Mouse (Mus musculus): ENCODE measurements around the gene Glrx3. TPM values are rescaled to one million over a fixed set of nuclear protein-coding genes. Genes with fewer than 3 reads are reported as not detected.

Gene Glrx3
- 301 and 320 TPM in 2 replicates for polyA plus RNA-seq (2014; fragmentation: Nextera tagmentation; extraction: Ambion mirVana)

GRCm38 (mm10) chr7:137437440-137438178, at the start of gene Glrx3:
Gene Glrx3 (plus strand): TSS chr7:137437614.
- DNase-seq (ENCODE audit: low spot score) (peak; percentile 88), ATAC-seq (ENCODE audit: low FRiP score) (peak; percentile 94)
- Histone ChIP-seq H3K4me3 (replicated peaks; ENCODE audit: low read length) (peak within 1 kb of the TSS; percentile 91), H3K9me3 (ENCODE audit: control insufficient read depth, low read length) (no peaks in the 10 kb centered on the region), H3K4me2 (replicated peaks) (peak within 1 kb of the TSS; percentile 72), H3K36me3 (replicated peaks; ENCODE audit: control insufficient read depth, insufficient read depth) (no peaks in the 10 kb centered on the region), H3K4me1 (replicated peaks; ENCODE audit: control insufficient read depth, insufficient read depth, low read length) (peaks cover 13% of the 10 kb centered on the region), H3K27me3 (ENCODE audit: control insufficient read depth, insufficient read depth, low read length) (no peaks in the 10 kb centered on the region), H3K9ac (peak within 1 kb of the TSS; percentile 97), H3K27ac (peak within 1 kb of the TSS; percentile 89)
- under 1% methylated on average over 64 of the region's 69 CpGs for WGBS

GRCm38 (mm10) chr7:137387863-137388262, 49.6 kb upstream of the Glrx3 start:
- H3K4me1 ChIP-seq (replicated peaks; ENCODE audit: control insufficient read depth, insufficient read depth, low read length) = no peaks in the 10 kb centered on the region
- H3K4me2 ChIP-seq (replicated peaks) = no peak overlapping the region
- H3K36me3 ChIP-seq (replicated peaks; ENCODE audit: control insufficient read depth, insufficient read depth) = no peaks in the 10 kb centered on the region
- WGBS = 80% methylated on average over 5 of the region's 5 CpGs
- H3K27me3 ChIP-seq (ENCODE audit: control insufficient read depth, insufficient read depth, low read length) = no peaks in the 10 kb centered on the region
- DNase-seq (ENCODE audit: low spot score) (no peak), ATAC-seq (ENCODE audit: low FRiP score) (no peak)
- H3K4me3 ChIP-seq (replicated peaks; ENCODE audit: low read length) = no peak overlapping the region
- no peaks in the 10 kb centered on the region for H3K9me3 ChIP-seq (ENCODE audit: control insufficient read depth, low read length)
- H3K27ac ChIP-seq = no peak overlapping the region
- H3K9ac ChIP-seq = no peak overlapping the region

- Histone ChIP-seq H3K4me3 (replicated peaks; ENCODE audit: low read length) (no peak overlapping the region), H3K27me3 (ENCODE audit: control insufficient read depth, insufficient read depth, low read length) (no peaks in the 10 kb centered on the region), H3K36me3 (replicated peaks; ENCODE audit: control insufficient read depth, insufficient read depth) (no peaks in the 10 kb centered on the region), H3K27ac (no peak overlapping the region), H3K9ac (no peak overlapping the region), H3K4me1 (replicated peaks; ENCODE audit: control insufficient read depth, insufficient read depth, low read length) (no peaks in the 10 kb centered on the region), H3K4me2 (replicated peaks) (no peak overlapping the region), H3K9me3 (ENCODE audit: control insufficient read depth, low read length) (no peaks in the 10 kb centered on the region)
- WGBS = 86% methylated on average over 4 of the region's 4 CpGs
- no peak for ATAC-seq (ENCODE audit: low FRiP score)
- DNase-seq (ENCODE audit: low spot score) = no peak
These were observed 42.0 kb upstream of the Glrx3 start for GRCm38 (mm10) chr7:137395421-137395820.

- H3K36me3 ChIP-seq (replicated peaks; ENCODE audit: control insufficient read depth, insufficient read depth) = no peaks in the 10 kb centered on the region
These were observed 40.0 kb upstream of the Glrx3 start for GRCm38 (mm10) chr7:137397361-137397910.

GRCm38 (mm10) chr7:137398973-137399372, 38.4 kb upstream of the Glrx3 start:
- 95% methylated on average over 4 of the region's 4 CpGs for WGBS
- H3K4me1 ChIP-seq (replicated peaks; ENCODE audit: control insufficient read depth, insufficient read depth, low read length) = no peaks in the 10 kb centered on the region
- no peak for DNase-seq (ENCODE audit: low spot score)
- no peak overlapping the region for H3K4me2 ChIP-seq (replicated peaks)
- H3K36me3 ChIP-seq (replicated peaks; ENCODE audit: control insufficient read depth, insufficient read depth) = no peaks in the 10 kb centered on the region
- no peak for ATAC-seq (ENCODE audit: low FRiP score)
- H3K4me3 ChIP-seq (replicated peaks; ENCODE audit: low read length) = no peak overlapping the region
- H3K27ac ChIP-seq = no peak overlapping the region
- H3K27me3 ChIP-seq (ENCODE audit: control insufficient read depth, insufficient read depth, low read length) = no peaks in the 10 kb centered on the region
- H3K9ac ChIP-seq = no peak overlapping the region
- no peaks in the 10 kb centered on the region; the same call in 1 of the 2 replicates for H3K9me3 ChIP-seq (ENCODE audit: control insufficient read depth, low read length)

More at GRCm38 (mm10) chr7:137397361-137397910, 40.0 kb upstream of the Glrx3 start:
- no peak overlapping the region for H3K27ac ChIP-seq
- no peaks in the 10 kb centered on the region for H3K4me1 ChIP-seq (replicated peaks; ENCODE audit: control insufficient read depth, insufficient read depth, low read length)
- WGBS = 94% methylated on average over 8 of the region's 8 CpGs
- ATAC-seq (ENCODE audit: low FRiP score) (no peak), DNase-seq (ENCODE audit: low spot score) (no peak)
- no peak overlapping the region for H3K9ac ChIP-seq
- no peak overlapping the region for H3K4me2 ChIP-seq (replicated peaks)
- no peak overlapping the region for H3K4me3 ChIP-seq (replicated peaks; ENCODE audit: low read length)
- no peaks in the 10 kb centered on the region for H3K27me3 ChIP-seq (ENCODE audit: control insufficient read depth, insufficient read depth, low read length)
- H3K9me3 ChIP-seq (ENCODE audit: control insufficient read depth, low read length) = no peaks in the 10 kb centered on the region; the same call in 1 of the 2 replicates

GRCm38 (mm10) chr7:137404146-137404545, 33.3 kb upstream of the Glrx3 start:
- H3K27ac ChIP-seq = no peak overlapping the region
- no peak overlapping the region for H3K4me2 ChIP-seq (replicated peaks)
- H3K36me3 ChIP-seq (replicated peaks; ENCODE audit: control insufficient read depth, insufficient read depth) = no peaks in the 10 kb centered on the region
- no peaks in the 10 kb centered on the region; the same call in 1 of the 2 replicates for H3K9me3 ChIP-seq (ENCODE audit: control insufficient read depth, low read length)
- no peaks in the 10 kb centered on the region for H3K4me1 ChIP-seq (replicated peaks; ENCODE audit: control insufficient read depth, insufficient read depth, low read length)
- ATAC-seq (ENCODE audit: low FRiP score) = no peak
- H3K4me3 ChIP-seq (replicated peaks; ENCODE audit: low read length) = no peak overlapping the region
- H3K9ac ChIP-seq = no peak overlapping the region
- no peaks in the 10 kb centered on the region for H3K27me3 ChIP-seq (ENCODE audit: control insufficient read depth, insufficient read depth, low read length)
- DNase-seq (ENCODE audit: low spot score) = no peak
- 95% methylated on average over 2 of the region's 2 CpGs for WGBS

GRCm38 (mm10) chr7:137407428-137408058, 29.9 kb upstream of the Glrx3 start:
- no peaks in the 10 kb centered on the region for H3K36me3 ChIP-seq (replicated peaks; ENCODE audit: control insufficient read depth, insufficient read depth)
- DNase-seq (ENCODE audit: low spot score) (no peak), ATAC-seq (ENCODE audit: low FRiP score) (no peak)
- WGBS = 81% methylated on average over 1 of the region's 1 CpGs
- no peak overlapping the region for H3K9ac ChIP-seq
- H3K27ac ChIP-seq = no peak overlapping the region
- no peaks in the 10 kb centered on the region for H3K27me3 ChIP-seq (ENCODE audit: control insufficient read depth, insufficient read depth, low read length)
- no peak overlapping the region for H3K4me2 ChIP-seq (replicated peaks)
- H3K4me1 ChIP-seq (replicated peaks; ENCODE audit: control insufficient read depth, insufficient read depth, low read length) = no peaks in the 10 kb centered on the region
- H3K4me3 ChIP-seq (replicated peaks; ENCODE audit: low read length) = no peak overlapping the region
- no peaks in the 10 kb centered on the region for H3K9me3 ChIP-seq (ENCODE audit: control insufficient read depth, low read length)

GRCm38 (mm10) chr7:137410337-137411197, 26.8 kb upstream of the Glrx3 start, which contains the start of gene 9430038I01Rik:
Gene 9430038I01Rik (minus strand): TSS chr7:137410762.
- under 1% methylated on average over 60 of the region's 63 CpGs for WGBS
- ATAC-seq (ENCODE audit: low FRiP score) = peak; percentile 100
- Histone ChIP-seq H3K27ac (peak within 1 kb of the TSS; percentile 90), H3K9me3 (ENCODE audit: control insufficient read depth, low read length) (no peaks in the 10 kb centered on the region), H3K4me2 (replicated peaks) (peak within 1 kb of the TSS; percentile 56), H3K9ac (peak within 1 kb of the TSS; percentile 73), H3K36me3 (replicated peaks; ENCODE audit: control insufficient read depth, insufficient read depth) (no peaks in the 10 kb centered on the region), H3K4me3 (replicated peaks; ENCODE audit: low read length) (peak within 1 kb of the TSS; percentile 78), H3K4me1 (replicated peaks; ENCODE audit: control insufficient read depth, insufficient read depth, low read length) (no peaks in the 10 kb centered on the region), H3K27me3 (ENCODE audit: control insufficient read depth, insufficient read depth, low read length) (no peaks in the 10 kb centered on the region)
- DNase-seq (ENCODE audit: low spot score) = peak; percentile 94
